Mouse (Mus musculus): ENCODE measurements at regions not wholly inside any gene's neighbourhood (a gene's known extent, or its start where the extent isn't known, plus 50 kb on each side); places are given as distances from the start of the nearest gene placed in this dataset.

GRCm38 (mm10) chr12:25243901-25244300, 147.0 kb upstream of the Id2 start:
- no peaks in the 10 kb centered on the region for H3K79me2 ChIP-seq (replicated peaks; ENCODE audit: control insufficient read depth, extremely low read depth, insufficient read depth, poor library complexity, severe bottlenecking)
- dilution Hi-C loops (cut with MboI; ENCODE audit: extremely low pct_ligation_motif_present, extremely low pct_unique_long_range_greater_than_20kb, low sequenced_read_pairs) (no loop called here), in situ Hi-C loops (cut with MboI; ENCODE audit: low pct_ligation_motif_present, low pct_unique_long_range_greater_than_20kb, low sequenced_read_pairs) (no loop called here)
- no peak overlapping the region for H3K9ac ChIP-seq (ENCODE audit: insufficient read depth, low read depth)
- no peak overlapping the region for H3K4me2 ChIP-seq (ENCODE audit: insufficient read depth, low read depth, poor library complexity, severe bottlenecking)
- peaks cover 9 to 10% of the 10 kb centered on the region in 2 experiments for H3K4me1 ChIP-seq (ENCODE audit: control insufficient read depth in 1 of 2, insufficient read depth in 2 of 2)
- TF ChIP-seq MAZ (IDR thresholded peaks at IDR 0.05; ENCODE audit: low read depth, low read length) (no peak), ELF1 (IDR thresholded peaks at IDR 0.05; ENCODE audit: low read depth, low read length) (no peak), BHLHE40 (IDR thresholded peaks at IDR 0.05; ENCODE audit: low read depth, low read length) (no peak), ZC3H11A (IDR thresholded peaks at IDR 0.05; ENCODE audit: low read depth, low read length) (no peak), RAD21 (IDR thresholded peaks at IDR 0.05; ENCODE audit: low read depth, low read length) (no peak), UBTF (IDR thresholded peaks at IDR 0.05; ENCODE audit: low read depth, low read length) (no peak), ETS1 (conservative IDR thresholded peaks at IDR 0.05; ENCODE audit: low read depth, low read length) (no peak)
- no peak for DNase-seq (ENCODE audit: extremely low read depth)
- no peak overlapping the region for H3K27ac ChIP-seq (ENCODE audit: insufficient read depth, low read depth)
- no peaks in the 10 kb centered on the region for H3K9me3 ChIP-seq (replicated peaks; ENCODE audit: low read length)
- H3K4me3 ChIP-seq (replicated peaks in 1 of 3; ENCODE audit: low read depth in 2 of 3, low read length in 2 of 3, poor library complexity in 1 of 3): no peak overlapping the region
- H3K36me3 ChIP-seq (replicated peaks in 1 of 2; ENCODE audit: control insufficient read depth in 1 of 2, insufficient read depth in 1 of 2, low read length in 1 of 2): no peaks in the 10 kb centered on the region
- no peaks in the 10 kb centered on the region for H3K27me3 ChIP-seq (replicated peaks)

GRCm38 (mm10) chr12:25242369-25242768, 145.4 kb upstream of the Id2 start:
- Histone ChIP-seq H3K27ac (ENCODE audit: insufficient read depth, low read depth) (no peak overlapping the region), H3K9ac (ENCODE audit: insufficient read depth, low read depth) (no peak overlapping the region), H3K9me3 (replicated peaks; ENCODE audit: low read length) (no peaks in the 10 kb centered on the region), H3K4me1 (ENCODE audit: control insufficient read depth in 1 of 2, insufficient read depth in 2 of 2) (peaks cover 9 to 10% of the 10 kb centered on the region in 2 experiments), H3K79me2 (replicated peaks; ENCODE audit: control insufficient read depth, extremely low read depth, insufficient read depth, poor library complexity, severe bottlenecking) (no peaks in the 10 kb centered on the region), H3K27me3 (replicated peaks) (no peaks in the 10 kb centered on the region), H3K4me3 (replicated peaks in 1 of 3; ENCODE audit: low read depth in 2 of 3, low read length in 2 of 3, poor library complexity in 1 of 3) (no peak overlapping the region), H3K4me2 (ENCODE audit: insufficient read depth, low read depth, poor library complexity, severe bottlenecking) (no peak overlapping the region), H3K36me3 (replicated peaks in 1 of 2; ENCODE audit: control insufficient read depth in 1 of 2, insufficient read depth in 1 of 2, low read length in 1 of 2) (no peaks in the 10 kb centered on the region)
- in situ Hi-C loops (cut with MboI; ENCODE audit: low pct_ligation_motif_present, low pct_unique_long_range_greater_than_20kb, low sequenced_read_pairs) (no loop called here), dilution Hi-C loops (cut with MboI; ENCODE audit: extremely low pct_ligation_motif_present, extremely low pct_unique_long_range_greater_than_20kb, low sequenced_read_pairs) (no loop called here)
- no peak for DNase-seq (ENCODE audit: extremely low read depth)
- TF ChIP-seq POLR2AphosphoS2 (IDR thresholded peaks at IDR 0.05; ENCODE audit: low read depth, low read length) (no peak), KAT2A (IDR thresholded peaks at IDR 0.05; ENCODE audit: insufficient replicate concordance, low read length) (no peak), MAZ (IDR thresholded peaks at IDR 0.05; ENCODE audit: low read depth, low read length) (no peak), CHD2 (IDR thresholded peaks at IDR 0.05; ENCODE audit: low read length) (no peak), SIN3A (IDR thresholded peaks at IDR 0.05; ENCODE audit: low read length) (no peak), IRF4 (IDR thresholded peaks at IDR 0.05; ENCODE audit: low read depth, low read length) (no peak), ELF1 (IDR thresholded peaks at IDR 0.05; ENCODE audit: low read depth, low read length) (no peak), RAD21 (IDR thresholded peaks at IDR 0.05; ENCODE audit: low read depth, low read length) (no peak)

DNA sequence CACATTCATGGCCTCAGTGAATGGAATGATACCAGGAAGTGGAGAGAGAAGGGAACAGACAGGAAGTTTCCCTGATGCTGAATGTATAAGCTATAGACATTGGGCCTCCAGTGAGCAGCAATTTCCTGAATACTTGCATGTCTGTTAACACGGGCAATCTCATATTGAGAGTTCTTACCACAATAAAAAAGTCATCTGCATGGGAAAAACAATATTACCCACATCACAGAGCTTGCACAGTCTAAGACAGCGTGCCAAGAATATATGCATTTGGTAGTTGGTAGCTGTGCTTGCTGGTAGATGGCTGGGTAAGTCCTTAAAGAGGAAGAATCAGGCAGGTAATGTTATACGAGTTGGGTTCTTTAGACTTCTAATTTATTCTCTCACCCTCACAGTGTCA, 144.7 kb upstream of the Id2 start:
- Histone ChIP-seq H3K9me3 (replicated peaks; ENCODE audit: low read length) (no peaks in the 10 kb centered on the region), H3K27ac (ENCODE audit: insufficient read depth, low read depth) (no peak overlapping the region), H3K27me3 (replicated peaks) (no peaks in the 10 kb centered on the region), H3K79me2 (replicated peaks; ENCODE audit: control insufficient read depth, extremely low read depth, insufficient read depth, poor library complexity, severe bottlenecking) (no peaks in the 10 kb centered on the region), H3K4me2 (ENCODE audit: insufficient read depth, low read depth, poor library complexity, severe bottlenecking) (no peak overlapping the region), H3K4me3 (replicated peaks in 1 of 3; ENCODE audit: low read depth in 2 of 3, low read length in 2 of 3, poor library complexity in 1 of 3) (no peak overlapping the region), H3K36me3 (replicated peaks in 1 of 2; ENCODE audit: control insufficient read depth in 1 of 2, insufficient read depth in 1 of 2, low read length in 1 of 2) (no peaks in the 10 kb centered on the region), H3K4me1 (ENCODE audit: control insufficient read depth in 1 of 2, insufficient read depth in 2 of 2) (peaks cover 9 to 10% of the 10 kb centered on the region in 2 experiments), H3K9ac (ENCODE audit: insufficient read depth, low read depth) (no peak overlapping the region)
- in situ Hi-C loops (cut with MboI; ENCODE audit: low pct_ligation_motif_present, low pct_unique_long_range_greater_than_20kb, low sequenced_read_pairs) (no loop called here), dilution Hi-C loops (cut with MboI; ENCODE audit: extremely low pct_ligation_motif_present, extremely low pct_unique_long_range_greater_than_20kb, low sequenced_read_pairs) (no loop called here)
- TF ChIP-seq ZC3H11A (IDR thresholded peaks at IDR 0.05; ENCODE audit: low read depth, low read length): no peak
- TF ChIP-seq ZNF384 (IDR thresholded peaks at IDR 0.05; ENCODE audit: low read depth, low read length): no peak
- no peak for TF ChIP-seq MAFK (IDR thresholded peaks at IDR 0.05; ENCODE audit: insufficient replicate concordance, low read length)
- TF ChIP-seq MEF2A (IDR thresholded peaks at IDR 0.05; ENCODE audit: borderline replicate concordance, low read depth, low read length): no peak
- no peak for TF ChIP-seq UBTF (IDR thresholded peaks at IDR 0.05; ENCODE audit: low read depth, low read length)
- TF ChIP-seq CHD2 (IDR thresholded peaks at IDR 0.05; ENCODE audit: low read length): no peak
- DNase-seq (ENCODE audit: extremely low read depth): no peak
